Mouse (Mus musculus) layer of hippocampus, adult 9-11 months (tissue): ENCODE results near the gene Cetn4.

Source experiments
- DNase-seq: peaks from one replicate; pipeline ENCODE4 v3.0.0; 2022

The Cetn4 gene

DNA sequence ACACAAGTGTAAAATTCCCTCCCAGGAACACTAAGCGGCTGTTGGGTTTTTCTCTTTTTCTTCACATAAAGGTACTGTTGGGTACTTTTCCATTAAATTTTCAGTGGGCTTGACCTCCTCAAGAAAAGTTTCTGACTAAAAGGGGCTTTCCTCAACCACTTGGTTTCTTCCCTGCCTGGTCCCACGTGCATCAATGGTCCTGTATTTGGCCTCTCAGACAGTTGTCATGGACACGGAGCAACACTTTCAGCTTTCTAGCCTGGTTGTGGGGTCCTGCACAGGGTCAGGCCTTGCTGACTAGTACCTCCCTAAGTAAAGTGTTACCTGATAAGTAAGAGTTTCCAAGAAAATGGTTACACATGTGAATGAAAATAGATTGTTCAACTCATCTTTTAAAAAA, 13.0 kb downstream of the Cetn4 start:
- DNase-seq, result no peak

DNA sequence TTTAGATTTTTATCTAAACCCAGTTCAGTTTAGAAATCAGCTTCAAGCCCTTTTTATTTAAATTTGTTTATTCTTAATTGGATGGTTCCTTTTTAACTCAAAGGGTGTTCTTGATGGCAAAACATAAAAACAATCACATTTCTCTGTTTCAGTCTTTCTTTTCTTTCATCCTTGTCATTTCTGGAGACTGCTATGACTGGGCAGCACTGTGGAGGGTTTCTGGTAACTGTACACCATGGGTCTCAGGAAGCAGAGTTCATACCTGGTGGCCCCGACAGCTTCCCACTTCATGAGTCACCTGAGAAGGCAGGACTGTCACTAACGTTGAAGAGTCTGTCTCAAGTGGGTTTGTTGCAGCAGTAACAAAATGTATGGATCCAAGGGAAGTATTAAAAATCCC, 19.9 kb downstream of the Cetn4 start:
- no peak for DNase-seq

DNA sequence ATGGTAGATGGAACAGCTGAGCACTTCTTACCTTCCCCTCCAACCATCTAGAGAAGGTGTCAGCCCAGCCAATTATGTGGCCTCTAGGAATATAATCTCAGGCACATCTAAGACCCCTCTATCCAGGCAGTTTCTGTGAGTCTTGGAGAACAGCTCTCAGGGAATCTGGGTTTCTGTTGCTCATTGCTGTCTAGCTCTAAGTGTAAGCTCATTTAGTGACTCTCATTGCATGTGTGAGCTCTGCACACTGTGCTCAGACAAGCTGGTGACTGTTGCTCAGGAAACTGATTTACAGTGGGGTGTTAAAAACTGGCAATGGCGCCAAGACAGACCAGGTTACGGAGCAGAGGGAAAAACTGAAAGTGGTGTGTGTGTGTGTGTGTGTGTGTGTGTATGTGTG, 20.6 kb downstream of the Cetn4 start:
- DNase-seq, result peak; percentile 10

- peak; percentile 42 for DNase-seq
Measured at GRCm38 (mm10) chr3:37290881-37291541, 21.5 kb downstream of the Cetn4 start.

GRCm38 (mm10) chr3:37289237-37289636, 23.3 kb downstream of the Cetn4 start:
- DNase-seq, result no peak

DNA sequence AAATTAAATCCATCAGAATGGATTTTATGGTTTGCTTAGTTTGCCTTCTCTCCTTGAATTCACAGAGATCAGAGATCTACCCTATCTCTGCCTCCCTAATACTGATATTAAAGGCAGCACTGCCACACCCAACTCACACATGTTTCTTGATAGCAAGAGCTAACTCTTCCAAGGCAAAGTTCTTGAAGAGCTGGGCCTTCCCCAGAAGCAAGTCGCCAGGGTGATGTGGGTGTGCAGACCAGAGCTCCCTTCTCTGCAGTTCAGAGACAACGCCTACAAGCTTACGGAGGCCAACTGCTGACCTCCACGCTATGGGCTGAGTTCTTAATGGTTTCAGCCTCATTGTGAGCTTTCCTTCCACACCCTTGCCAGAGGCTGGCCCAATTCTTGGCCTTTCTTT, 29.3 kb downstream of the Cetn4 start:
- no peak for DNase-seq

- no peak for DNase-seq
Measured at GRCm38 (mm10) chr3:37282299-37282922, 30.1 kb downstream of the Cetn4 start.

DNA sequence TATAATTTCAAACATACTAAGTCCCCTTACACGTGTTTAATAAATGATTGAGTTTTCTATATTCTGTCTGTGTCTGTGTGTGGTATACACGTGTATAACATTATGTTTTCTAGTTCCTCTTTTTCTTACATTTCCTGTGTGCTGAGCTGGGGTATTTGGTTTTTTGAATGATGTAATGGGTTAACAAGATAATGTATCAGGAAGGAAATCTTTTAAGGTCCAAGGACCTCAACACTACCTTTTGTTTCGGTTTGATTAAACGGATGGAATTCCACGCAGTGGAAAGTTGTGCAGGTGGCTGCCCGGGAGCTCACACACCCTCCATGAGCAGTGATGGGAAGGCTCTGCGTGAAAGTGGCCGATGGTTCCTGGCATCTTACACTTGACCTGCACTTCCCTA, 31.6 kb downstream of the Cetn4 start:
- no peak for DNase-seq

- DNase-seq, result no peak
Measured at GRCm38 (mm10) chr3:37280221-37280620, 32.3 kb downstream of the Cetn4 start.

- DNase-seq, result no peak
Measured at GRCm38 (mm10) chr3:37274661-37275060, 37.8 kb downstream of the Cetn4 start.

- no peak for DNase-seq
Measured at GRCm38 (mm10) chr3:37273092-37273491, 39.4 kb downstream of the Cetn4 start.

GRCm38 (mm10) chr3:37271209-37271608, 41.3 kb downstream of the Cetn4 start:
- DNase-seq, result peak; percentile 45

DNA sequence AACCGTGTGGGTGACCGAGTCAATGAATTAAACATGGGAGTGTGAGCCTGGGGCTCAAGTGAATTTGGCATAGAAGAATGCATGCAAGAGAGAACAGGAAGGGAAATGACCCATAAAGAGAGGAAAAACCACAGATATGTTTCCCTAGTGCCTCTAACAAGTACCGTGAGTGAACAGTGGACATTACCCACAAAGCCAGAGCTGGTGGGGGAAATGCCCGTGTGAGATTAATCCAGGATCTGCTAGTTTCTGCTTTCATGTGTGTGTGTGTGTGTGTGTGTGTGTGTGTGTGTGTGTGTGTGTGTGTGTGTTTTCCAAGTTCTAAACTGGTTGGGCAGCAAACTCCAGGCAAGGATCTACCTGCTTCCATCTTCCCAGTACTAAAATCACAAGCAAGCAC, 42.6 kb downstream of the Cetn4 start:
- DNase-seq, result no peak

GRCm38 (mm10) chr3:37268338-37268737, 44.2 kb downstream of the Cetn4 start:
- DNase-seq, result peak; percentile 23

- DNase-seq, result peak; percentile 73
Measured at GRCm38 (mm10) chr3:37259331-37259999, 53.0 kb downstream of the Cetn4 start.

GRCm38 (mm10) chr3:37257776-37258175, 54.7 kb downstream of the Cetn4 start:
- DNase-seq, result no peak
